Comparison of ENCODE assay signal across 22 mouse cellular contexts in the genomic region with DNA sequence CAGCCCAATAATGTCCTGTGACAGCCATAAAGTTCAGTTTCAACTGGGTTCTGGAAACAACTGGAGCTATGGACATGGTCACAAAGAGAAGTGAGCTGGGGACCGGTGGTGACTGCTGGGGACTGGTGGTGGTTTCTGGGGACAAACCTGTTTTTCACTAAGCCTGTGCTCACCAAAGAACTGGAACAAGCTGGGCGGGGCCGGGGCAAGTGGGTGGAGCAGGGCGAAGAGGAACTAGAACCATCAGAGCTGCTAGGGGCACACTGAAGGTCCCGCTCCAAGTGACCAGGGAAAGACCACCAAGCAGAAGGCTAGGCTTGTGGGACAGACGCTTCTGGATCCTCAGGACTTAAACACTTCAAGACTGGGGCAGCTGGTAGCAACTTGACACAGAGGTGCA.
DNase-seq lines count a peak whose midpoint lies in the region; ATAC-seq and TF ChIP-seq lines count a peak whose summit lies in the region.
"Had no signal": no experiment of that assay in that cellular context is flagged by ENCODE, and none has a peak within 500 bp of the region (broad histone marks: within the 10 kb centered on the region; RNA-seq: fewer than 3 reads in every experiment).

No protein-coding gene starts in this region.

- no peaks in the 10 kb centered on the region for H3K79me2 ChIP-seq in CH12.LX (replicated peaks; ENCODE audit: control insufficient read depth, extremely low read depth, insufficient read depth, poor library complexity, severe bottlenecking)

- H3K4me2 ChIP-seq in CH12.LX (ENCODE audit: insufficient read depth, low read depth, poor library complexity, severe bottlenecking) = peak overlapping the region; percentile 63
- H3K4me2 ChIP-seq in stomach, postnatal 0 days (replicated peaks; ENCODE audit: low read depth) = no peak overlapping the region
- H3K4me2 ChIP-seq: embryonic facial prominence, embryonic 12.5 days; forebrain, embryonic 13.5 days; forebrain, embryonic 15.5 days had no signal

- dilution Hi-C loops in CH12.LX (cut with MboI; ENCODE audit: extremely low pct_ligation_motif_present, extremely low pct_unique_long_range_greater_than_20kb, low sequenced_read_pairs) = no loop called here

- DNase-seq in urinary bladder, postnatal 14 days (ENCODE audit: low spot score) = peak; percentile 28
- no peak for DNase-seq in urinary bladder, postnatal 4 days (ENCODE audit: low spot score in 2 of 2)
- peak; percentile 65 for DNase-seq in CH12.LX (ENCODE audit: extremely low read depth)
- DNase-seq in stomach, postnatal 0 days (ENCODE audit: low spot score) = peak; percentile 71
- DNase-seq in right cerebral cortex, postnatal 25 days = no peak
- no peak for DNase-seq in frontal cortex, postnatal 10 days (ENCODE audit: low spot score in 2 of 2)
- DNase-seq: adrenal gland, adult 2 months; adrenal gland, postnatal 10 days; adrenal gland, postnatal 25 days; B cell, adult 2 months; cerebellum, adult 11 months; cerebellum, adult 18-20 months; cerebellum, adult 8-10 months; cerebellum, adult 9-11 months; cerebellum, postnatal 14 days; cerebellum, postnatal 36 days; forebrain, postnatal 0 days had no signal

- in situ Hi-C loops in CH12.LX (cut with MboI; ENCODE audit: low pct_ligation_motif_present, low pct_unique_long_range_greater_than_20kb, low sequenced_read_pairs) = no loop called here

- H3K4me1 ChIP-seq in CH12.LX (ENCODE audit: control insufficient read depth in 1 of 2, insufficient read depth in 2 of 2) = peaks cover 33 to 60% of the 10 kb centered on the region in 2 experiments
- no peaks in the 10 kb centered on the region for H3K4me1 ChIP-seq in stomach, postnatal 0 days (replicated peaks; ENCODE audit: control insufficient read depth, insufficient read depth)
- H3K4me1 ChIP-seq: embryonic facial prominence, embryonic 12.5 days had no signal

- TF ChIP-seq POLR2A in CH12.LX (IDR thresholded peaks at IDR 0.05; ENCODE audit: low read depth, low read length) = 0 out of 2 replicates have a peak, but pooled peaks have one; percentile 14

- H3K9ac ChIP-seq in CH12.LX (ENCODE audit: insufficient read depth, low read depth) = no peak overlapping the region
- no peak overlapping the region for H3K9ac ChIP-seq in stomach, postnatal 0 days (ENCODE audit: low read length)
- H3K9ac ChIP-seq: embryonic facial prominence, embryonic 12.5 days; forebrain, embryonic 15.5 days; forebrain, postnatal 0 days had no signal

- ATAC-seq in stomach, postnatal 0 days (ENCODE audit: low FRiP score, low TSS enrichment) = no peak
- ATAC-seq: CD4-positive, CD25-positive, alpha-beta regulatory T cell, adult 4 months; forebrain, embryonic 13.5 days; forebrain, embryonic 15.5 days; forebrain, postnatal 0 days had no signal

- no peaks in the 10 kb centered on the region for H3K36me3 ChIP-seq in CH12.LX (replicated peaks in 1 of 2; ENCODE audit: control insufficient read depth in 1 of 2, insufficient read depth in 1 of 2, low read length in 1 of 2)
- no peaks in the 10 kb centered on the region for H3K36me3 ChIP-seq in stomach, postnatal 0 days (ENCODE audit: control insufficient read depth, insufficient read depth, low read length)
- H3K36me3 ChIP-seq: embryonic facial prominence, embryonic 10.5 days; embryonic facial prominence, embryonic 12.5 days; forebrain, embryonic 15.5 days had no signal

- TF ChIP-seq RAD21 in CH12.LX (IDR thresholded peaks at IDR 0.05; ENCODE audit: low read depth, low read length) = no peak

- 60% methylated on average over 6 of the region's 6 CpGs for WGBS in stomach, postnatal 0 days

- no peak for TF ChIP-seq CTCF in CH12.LX (conservative IDR thresholded peaks at IDR 0.05 in 1 of 2, IDR thresholded peaks at IDR 0.05 in 1 of 2; ENCODE audit: low read depth in 2 of 2, low read length in 2 of 2)
- no peak for TF ChIP-seq CTCF in stomach, postnatal 0 days (IDR thresholded peaks at IDR 0.05; ENCODE audit: low read depth)

- peak overlapping the region in 1 of 3 experiments; percentile 35 for H3K4me3 ChIP-seq in CH12.LX (replicated peaks in 1 of 3; ENCODE audit: low read depth in 2 of 3, low read length in 2 of 3, poor library complexity in 1 of 3)
- H3K4me3 ChIP-seq in stomach, postnatal 0 days (ENCODE audit: low read depth, low read length) = no peak overlapping the region
- H3K4me3 ChIP-seq: embryonic facial prominence, embryonic 10.5 days; embryonic facial prominence, embryonic 12.5 days; forebrain, embryonic 13.5 days; forebrain, embryonic 15.5 days had no signal

- H3K27ac ChIP-seq in CH12.LX (ENCODE audit: insufficient read depth, low read depth) = no peak overlapping the region
- no peak overlapping the region for H3K27ac ChIP-seq in stomach, postnatal 0 days (replicated peaks)
- H3K27ac ChIP-seq: embryonic facial prominence, embryonic 10.5 days; embryonic facial prominence, embryonic 12.5 days; forebrain, embryonic 13.5 days; forebrain, embryonic 15.5 days had no signal

- peaks cover 6% of the 10 kb centered on the region for H3K27me3 ChIP-seq in CH12.LX (replicated peaks)
- no peaks in the 10 kb centered on the region for H3K27me3 ChIP-seq in stomach, postnatal 0 days (ENCODE audit: control insufficient read depth, insufficient read depth, low read length)
- H3K27me3 ChIP-seq: embryonic facial prominence, embryonic 12.5 days; forebrain, embryonic 13.5 days; forebrain, embryonic 15.5 days had no signal

- peak; percentile 24; the same call in 1 of the 2 replicates for TF ChIP-seq EP300 in CH12.LX (IDR thresholded peaks at IDR 0.05; ENCODE audit: low read length)
- TF ChIP-seq EP300 in stomach, postnatal 0 days (optimal IDR thresholded peaks at IDR 0.05) = no peak

- peaks cover 5% of the 10 kb centered on the region for H3K9me3 ChIP-seq in CH12.LX (replicated peaks; ENCODE audit: low read length)
- no peaks in the 10 kb centered on the region for H3K9me3 ChIP-seq in stomach, postnatal 0 days (ENCODE audit: control insufficient read depth, low read length)
- H3K9me3 ChIP-seq: embryonic facial prominence, embryonic 10.5 days; embryonic facial prominence, embryonic 12.5 days; forebrain, embryonic 13.5 days; forebrain, embryonic 15.5 days had no signal

TF ChIP-seq in CH12.LX, 34 proteins besides CTCF, POLR2A, EP300 and RAD21:
- TF ChIP-seq GABPA (IDR thresholded peaks at IDR 0.05; ENCODE audit: insufficient replicate concordance, low read depth, low read length) (no peak), E2F4 (IDR thresholded peaks at IDR 0.05; ENCODE audit: insufficient replicate concordance, low read depth, low read length) (no peak), HCFC1 (IDR thresholded peaks at IDR 0.05; ENCODE audit: low read depth, low read length) (0 out of 2 replicates have a peak, but pooled peaks have one; percentile 13), CHD2 (IDR thresholded peaks at IDR 0.05; ENCODE audit: low read length) (0 out of 2 replicates have a peak, but pooled peaks have one; percentile 18), MYC (IDR thresholded peaks at IDR 0.05; ENCODE audit: low read depth, low read length) (no peak), MAZ (IDR thresholded peaks at IDR 0.05; ENCODE audit: low read depth, low read length) (peak; percentile 46; the same call in 1 of the 2 replicates), TCF12 (IDR thresholded peaks at IDR 0.05; ENCODE audit: low read depth, low read length) (0 out of 2 replicates have a peak, but pooled peaks have one; percentile 36)

Comparison
In these comparisons a context has a peak if more than half of its experiments do, and no peak if none do; other contexts are left out.
1. DNase-seq: peak in urinary bladder, postnatal 14 days (single experiment), CH12.LX (single experiment) and stomach, postnatal 0 days (single experiment); none in urinary bladder, postnatal 4 days (0 of 2), right cerebral cortex, postnatal 25 days (single experiment) and frontal cortex, postnatal 10 days (0 of 2).